Mouse (Mus musculus): ENCODE data around the gene F7. TPM values are rescaled to one million over a fixed set of nuclear protein-coding genes. Genes with fewer than 3 reads are reported as not detected.

The F7 gene
- polyA plus RNA-seq, 1 experiment from 2014 or later = 0.07 TPM

- H3K9me3 ChIP-seq (ENCODE audit: control insufficient read depth, low read length) = no peaks in the 10 kb centered on the region
- H3K27ac ChIP-seq (ENCODE audit: low read depth, low read length) = no peak overlapping the region
- H3K4me3 ChIP-seq (ENCODE audit: low read depth, low read length) = no peak overlapping the region
- no peak overlapping the region for H3K4me2 ChIP-seq
- ATAC-seq (ENCODE audit: low FRiP score) = no peak
- no peaks in the 10 kb centered on the region for H3K4me1 ChIP-seq (ENCODE audit: control insufficient read depth, insufficient read depth, low read length)
- peaks cover 30% of the 10 kb centered on the region for H3K36me3 ChIP-seq (ENCODE audit: control insufficient read depth, insufficient read depth, low read length)
- H3K27me3 ChIP-seq (ENCODE audit: control insufficient read depth, insufficient read depth, low read length) = no peaks in the 10 kb centered on the region
- DNase-seq (ENCODE audit: low spot score, missing footprints) = no peak
- WGBS = 84% methylated on average over 4 of the region's 4 CpGs
- H3K9ac ChIP-seq (ENCODE audit: low read length) = no peak overlapping the region
Observed at GRCm38 (mm10) chr8:13007458-13007857, 18.4 kb upstream of the F7 start.

DNA sequence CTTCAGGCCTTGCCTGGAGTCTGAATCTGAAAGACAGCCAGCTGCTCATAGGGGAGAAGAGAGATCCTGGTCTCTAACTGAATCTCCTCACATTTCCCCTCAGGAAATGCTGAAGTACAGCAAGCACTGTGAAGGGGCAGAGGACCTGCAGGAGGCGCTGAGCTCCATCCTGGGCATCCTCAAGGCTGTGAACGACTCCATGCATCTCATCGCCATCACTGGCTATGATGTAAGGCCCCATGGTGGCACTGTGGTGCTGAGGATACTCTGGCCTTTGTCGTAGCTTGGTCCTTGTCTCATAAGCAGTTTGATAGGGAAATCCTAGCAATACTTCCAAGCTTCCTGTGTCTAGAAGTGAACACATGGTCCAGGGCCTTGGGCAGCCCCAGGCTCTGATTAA lies 15.5 kb upstream of the F7 start:
- H3K4me1 ChIP-seq (ENCODE audit: control insufficient read depth, insufficient read depth, low read length) = no peaks in the 10 kb centered on the region
- 55% methylated on average over 4 of the region's 4 CpGs for WGBS
- H3K27me3 ChIP-seq (ENCODE audit: control insufficient read depth, insufficient read depth, low read length) = no peaks in the 10 kb centered on the region
- no peaks in the 10 kb centered on the region for H3K9me3 ChIP-seq (ENCODE audit: control insufficient read depth, low read length)
- H3K36me3 ChIP-seq (ENCODE audit: control insufficient read depth, insufficient read depth, low read length) = peaks cover 23% of the 10 kb centered on the region
- no peak for ATAC-seq (ENCODE audit: low FRiP score)
- no peak overlapping the region for H3K4me2 ChIP-seq
- no peak for DNase-seq (ENCODE audit: low spot score, missing footprints)
- no peak overlapping the region for H3K27ac ChIP-seq (ENCODE audit: low read depth, low read length)
- no peak overlapping the region for H3K4me3 ChIP-seq (ENCODE audit: low read depth, low read length)
- no peak overlapping the region for H3K9ac ChIP-seq (ENCODE audit: low read length)

- Histone ChIP-seq H3K27me3 (ENCODE audit: control insufficient read depth, insufficient read depth, low read length) (no peaks in the 10 kb centered on the region), H3K27ac (ENCODE audit: low read depth, low read length) (no peak overlapping the region), H3K9ac (ENCODE audit: low read length) (no peak overlapping the region), H3K9me3 (ENCODE audit: control insufficient read depth, low read length) (no peaks in the 10 kb centered on the region), H3K4me1 (ENCODE audit: control insufficient read depth, insufficient read depth, low read length) (no peaks in the 10 kb centered on the region), H3K4me2 (no peak overlapping the region), H3K36me3 (ENCODE audit: control insufficient read depth, insufficient read depth, low read length) (0 out of 2 replicates have a peak, but pooled peaks cover 5% of the 10 kb centered on the region), H3K4me3 (ENCODE audit: low read depth, low read length) (no peak overlapping the region)
- DNase-seq (ENCODE audit: low spot score, missing footprints) (no peak), ATAC-seq (ENCODE audit: low FRiP score) (no peak)
- 62% methylated on average over 4 of the region's 4 CpGs for WGBS
Observed at GRCm38 (mm10) chr8:13019560-13019959, 6.3 kb upstream of the F7 start.

DNA sequence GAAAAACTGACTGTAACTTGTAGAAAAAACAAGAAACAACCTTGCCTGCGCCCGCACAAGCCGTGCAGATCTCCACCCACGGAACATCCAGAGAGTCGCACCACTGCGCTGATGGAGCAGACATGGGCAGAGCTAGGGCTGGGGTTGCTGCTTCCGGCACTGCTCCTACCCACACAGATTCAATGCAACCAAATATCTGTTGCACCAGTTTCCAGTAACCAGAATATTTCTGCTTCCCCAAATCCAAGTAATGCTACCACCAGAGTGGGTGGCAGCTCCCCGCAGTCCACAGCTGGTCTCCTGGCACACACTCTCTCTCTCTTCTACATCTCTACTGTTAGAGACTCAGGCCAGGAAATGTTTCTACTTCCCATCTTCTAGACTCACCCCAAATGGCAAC lies 4.0 kb upstream of the F7 start:
- H3K9me3 ChIP-seq (ENCODE audit: control insufficient read depth, low read length) = no peaks in the 10 kb centered on the region
- no peak overlapping the region for H3K9ac ChIP-seq (ENCODE audit: low read length)
- H3K27me3 ChIP-seq (ENCODE audit: control insufficient read depth, insufficient read depth, low read length) = no peaks in the 10 kb centered on the region
- no peak for ATAC-seq (ENCODE audit: low FRiP score)
- no peak overlapping the region for H3K4me3 ChIP-seq (ENCODE audit: low read depth, low read length)
- H3K4me1 ChIP-seq (ENCODE audit: control insufficient read depth, insufficient read depth, low read length) = no peaks in the 10 kb centered on the region
- H3K4me2 ChIP-seq = no peak overlapping the region
- no peak for DNase-seq (ENCODE audit: low spot score, missing footprints)
- 0 out of 2 replicates have a peak, but pooled peaks cover 3% of the 10 kb centered on the region for H3K36me3 ChIP-seq (ENCODE audit: control insufficient read depth, insufficient read depth, low read length)
- H3K27ac ChIP-seq (ENCODE audit: low read depth, low read length) = no peak overlapping the region
- 96% methylated on average over 8 of the region's 8 CpGs for WGBS

GRCm38 (mm10) chr8:13027615-13028014 lies 1.8 kb downstream of the F7 start:
- no peaks in the 10 kb centered on the region for H3K4me1 ChIP-seq (ENCODE audit: control insufficient read depth, insufficient read depth, low read length)
- H3K36me3 ChIP-seq (ENCODE audit: control insufficient read depth, insufficient read depth, low read length) = no peaks in the 10 kb centered on the region
- no peak overlapping the region for H3K9ac ChIP-seq (ENCODE audit: low read length)
- H3K4me2 ChIP-seq = no peak overlapping the region
- 89% methylated on average over 5 of the region's 5 CpGs for WGBS
- H3K27me3 ChIP-seq (ENCODE audit: control insufficient read depth, insufficient read depth, low read length) = no peaks in the 10 kb centered on the region
- H3K9me3 ChIP-seq (ENCODE audit: control insufficient read depth, low read length) = no peaks in the 10 kb centered on the region
- no peak overlapping the region for H3K4me3 ChIP-seq (ENCODE audit: low read depth, low read length)
- no peak overlapping the region for H3K27ac ChIP-seq (ENCODE audit: low read depth, low read length)
- no peak for DNase-seq (ENCODE audit: low spot score, missing footprints)
- ATAC-seq (ENCODE audit: low FRiP score) = no peak

GRCm38 (mm10) chr8:13028482-13028881 lies 2.6 kb downstream of the F7 start:
- ATAC-seq (ENCODE audit: low FRiP score) (no peak), DNase-seq (ENCODE audit: low spot score, missing footprints) (no peak)
- H3K27ac ChIP-seq (ENCODE audit: low read depth, low read length) = no peak overlapping the region
- no peaks in the 10 kb centered on the region for H3K36me3 ChIP-seq (ENCODE audit: control insufficient read depth, insufficient read depth, low read length)
- no peak overlapping the region for H3K4me2 ChIP-seq
- H3K4me1 ChIP-seq (ENCODE audit: control insufficient read depth, insufficient read depth, low read length) = no peaks in the 10 kb centered on the region
- no peaks in the 10 kb centered on the region for H3K27me3 ChIP-seq (ENCODE audit: control insufficient read depth, insufficient read depth, low read length)
- 77% methylated on average over 5 of the region's 5 CpGs for WGBS
- no peaks in the 10 kb centered on the region for H3K9me3 ChIP-seq (ENCODE audit: control insufficient read depth, low read length)
- no peak overlapping the region for H3K4me3 ChIP-seq (ENCODE audit: low read depth, low read length)
- H3K9ac ChIP-seq (ENCODE audit: low read length) = no peak overlapping the region

GRCm38 (mm10) chr8:13036346-13036812 lies 10.5 kb downstream of the F7 start:
- H3K9ac ChIP-seq (ENCODE audit: low read length) = no peak overlapping the region
- DNase-seq (ENCODE audit: low spot score, missing footprints) (no peak), ATAC-seq (ENCODE audit: low FRiP score) (no peak)
- 91% methylated on average over 10 of the region's 10 CpGs for WGBS
- H3K4me2 ChIP-seq = no peak overlapping the region
- H3K4me1 ChIP-seq (ENCODE audit: control insufficient read depth, insufficient read depth, low read length) = no peaks in the 10 kb centered on the region
- H3K27ac ChIP-seq (ENCODE audit: low read depth, low read length) = no peak overlapping the region
- H3K9me3 ChIP-seq (ENCODE audit: control insufficient read depth, low read length) = no peaks in the 10 kb centered on the region
- no peak overlapping the region for H3K4me3 ChIP-seq (ENCODE audit: low read depth, low read length)
- H3K36me3 ChIP-seq (ENCODE audit: control insufficient read depth, insufficient read depth, low read length) = no peaks in the 10 kb centered on the region
- H3K27me3 ChIP-seq (ENCODE audit: control insufficient read depth, insufficient read depth, low read length) = no peaks in the 10 kb centered on the region

DNA sequence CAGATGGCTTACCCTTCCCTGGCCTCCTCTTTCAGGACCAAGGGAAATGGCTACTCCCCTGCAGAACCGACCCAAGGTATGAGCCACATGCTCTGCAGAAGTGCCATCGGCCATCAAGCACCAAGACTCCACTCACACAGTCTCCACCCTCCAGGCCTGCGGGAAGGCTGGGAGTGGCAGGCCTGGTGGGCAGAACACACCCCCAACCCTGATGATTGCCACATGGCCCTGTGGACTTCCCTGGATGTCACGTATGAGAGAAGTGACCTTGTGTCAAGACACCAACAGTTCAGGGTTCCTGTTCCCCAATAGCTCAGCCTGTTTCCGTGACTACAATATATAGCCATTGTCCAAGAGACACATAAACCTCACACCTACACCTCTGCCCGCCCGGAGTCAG lies 11.2 kb downstream of the F7 start, which contains the start of gene F10:
Gene F10, plus strand, starts transcription at position 294 of the 400 bp plus-strand sequence.
- Histone ChIP-seq H3K27ac (ENCODE audit: low read depth, low read length) (no peak within 1 kb of the TSS), H3K9me3 (ENCODE audit: control insufficient read depth, low read length) (no peaks in the 10 kb centered on the region), H3K27me3 (ENCODE audit: control insufficient read depth, insufficient read depth, low read length) (no peaks in the 10 kb centered on the region), H3K9ac (ENCODE audit: low read length) (no peak within 1 kb of the TSS), H3K4me1 (ENCODE audit: control insufficient read depth, insufficient read depth, low read length) (no peaks in the 10 kb centered on the region), H3K36me3 (ENCODE audit: control insufficient read depth, insufficient read depth, low read length) (no peaks in the 10 kb centered on the region), H3K4me2 (no peak within 1 kb of the TSS), H3K4me3 (ENCODE audit: low read depth, low read length) (no peak within 1 kb of the TSS)
- DNase-seq (ENCODE audit: low spot score, missing footprints) (no peak), ATAC-seq (ENCODE audit: low FRiP score) (no peak)
- 82% methylated on average over 7 of the region's 7 CpGs for WGBS

GRCm38 (mm10) chr8:13037569-13037968 lies 11.7 kb downstream of the F7 start:
- ATAC-seq (ENCODE audit: low FRiP score) = no peak
- Histone ChIP-seq H3K27ac (ENCODE audit: low read depth, low read length) (no peak overlapping the region), H3K36me3 (ENCODE audit: control insufficient read depth, insufficient read depth, low read length) (no peaks in the 10 kb centered on the region), H3K9me3 (ENCODE audit: control insufficient read depth, low read length) (no peaks in the 10 kb centered on the region), H3K27me3 (ENCODE audit: control insufficient read depth, insufficient read depth, low read length) (no peaks in the 10 kb centered on the region), H3K4me1 (ENCODE audit: control insufficient read depth, insufficient read depth, low read length) (no peaks in the 10 kb centered on the region), H3K4me3 (ENCODE audit: low read depth, low read length) (no peak overlapping the region), H3K9ac (ENCODE audit: low read length) (no peak overlapping the region), H3K4me2 (no peak overlapping the region)
- 50% methylated on average over 5 of the region's 5 CpGs for WGBS
- DNase-seq (ENCODE audit: low spot score, missing footprints) = no peak

DNA sequence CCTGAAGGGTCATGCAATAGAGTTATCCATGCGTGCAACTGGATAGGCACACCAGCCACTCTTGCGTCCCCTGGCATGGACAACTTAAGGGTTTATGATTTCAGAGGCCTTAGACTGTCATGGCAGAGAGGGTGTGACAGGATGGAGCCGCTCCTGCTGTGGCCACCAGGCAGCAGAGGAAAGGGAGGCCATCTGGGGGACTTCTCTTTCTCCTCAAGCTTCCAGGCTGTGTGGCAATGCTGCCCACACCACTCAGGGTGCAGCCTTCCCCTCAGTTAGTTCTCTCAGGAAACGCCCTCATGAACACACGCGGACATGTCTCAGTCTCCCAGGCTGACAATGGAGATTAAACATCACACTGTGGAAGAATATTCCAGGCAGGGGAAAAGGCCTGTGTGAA lies 13.2 kb downstream of the F7 start:
- H3K4me2 ChIP-seq = no peak overlapping the region
- no peak overlapping the region for H3K4me3 ChIP-seq (ENCODE audit: low read depth, low read length)
- H3K4me1 ChIP-seq (ENCODE audit: control insufficient read depth, insufficient read depth, low read length) = no peaks in the 10 kb centered on the region
- 85% methylated on average over 6 of the region's 6 CpGs for WGBS
- no peaks in the 10 kb centered on the region for H3K36me3 ChIP-seq (ENCODE audit: control insufficient read depth, insufficient read depth, low read length)
- H3K9ac ChIP-seq (ENCODE audit: low read length) = no peak overlapping the region
- H3K9me3 ChIP-seq (ENCODE audit: control insufficient read depth, low read length) = no peaks in the 10 kb centered on the region
- DNase-seq (ENCODE audit: low spot score, missing footprints) (no peak), ATAC-seq (ENCODE audit: low FRiP score) (no peak)
- H3K27ac ChIP-seq (ENCODE audit: low read depth, low read length) = no peak overlapping the region
- no peaks in the 10 kb centered on the region for H3K27me3 ChIP-seq (ENCODE audit: control insufficient read depth, insufficient read depth, low read length)

Data from midbrain, embryonic 11.5 days (tissue).